Mouse (Mus musculus) MN1 (cell line): ENCODE results near the gene Ttc38.

Source experiments
- DNase-seq: peaks from one replicate; pipeline ENCODE4 v3.0.0-alpha.2; 2016; ENCODE audit warnings: low spot score

Ttc38 gene

GRCm38 (mm10) chr15:85893871-85894270 is 61.8 kb downstream of the Ttc38 start:
- DNase-seq: no peak

GRCm38 (mm10) chr15:85896284-85896683 is 64.2 kb downstream of the Ttc38 start:
- DNase-seq: peak; percentile 84

GRCm38 (mm10) chr15:85897113-85897512 is 65.0 kb downstream of the Ttc38 start:
- no peak for DNase-seq

GRCm38 (mm10) chr15:85899396-85899795 is 67.3 kb downstream of the Ttc38 start:
- no peak for DNase-seq

- no peak for DNase-seq
Measured at GRCm38 (mm10) chr15:85900318-85900717, 68.2 kb downstream of the Ttc38 start.

- no peak for DNase-seq
Measured at GRCm38 (mm10) chr15:85900801-85901200, 68.7 kb downstream of the Ttc38 start.

GRCm38 (mm10) chr15:85902505-85902904 is 70.4 kb downstream of the Ttc38 start:
- no peak for DNase-seq

GRCm38 (mm10) chr15:85903826-85904225 is 71.7 kb downstream of the Ttc38 start:
- peak; percentile 30 for DNase-seq
